Mouse (Mus musculus): ENCODE data around the gene Syk.

Syk gene

DNA sequence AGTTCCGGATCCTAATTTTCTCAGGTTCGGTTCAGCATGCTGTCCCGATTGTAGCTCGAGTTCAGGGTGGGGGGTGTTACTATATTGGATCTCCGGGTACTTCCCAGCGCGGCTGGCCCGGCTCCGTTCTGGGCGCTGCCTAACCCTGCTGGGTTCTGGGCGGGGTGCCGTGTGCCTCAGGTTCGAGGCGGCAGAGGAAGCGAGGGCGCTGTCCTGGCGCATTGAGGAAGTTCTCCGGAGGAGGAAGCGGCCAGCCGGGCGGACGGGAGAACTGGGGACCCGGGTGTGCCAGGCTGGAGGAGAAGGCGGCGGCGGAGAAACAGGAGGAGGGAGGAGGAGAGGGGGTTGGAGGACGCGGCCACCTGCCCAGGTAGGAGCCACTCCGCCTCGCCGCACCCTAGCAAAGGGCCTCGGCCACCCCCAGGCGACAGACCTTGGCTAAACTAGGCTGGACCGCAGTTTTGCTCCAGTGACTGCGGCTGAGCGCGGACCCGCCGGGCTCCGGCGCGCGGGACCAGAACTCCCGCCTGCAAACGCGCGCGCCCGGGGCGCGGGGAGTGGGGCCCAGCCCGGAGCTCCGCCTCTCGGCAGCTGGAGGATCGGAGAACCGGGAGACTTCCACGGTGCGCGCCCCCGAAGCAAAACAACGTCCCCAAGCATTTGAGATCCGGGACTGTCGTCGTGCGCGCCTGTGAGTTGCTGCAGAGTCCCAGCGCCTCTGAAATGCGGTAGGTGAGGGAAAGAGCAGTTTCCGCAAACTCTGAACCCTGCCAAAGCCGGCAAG is at the start of gene Syk:
Syk (plus strand) TSS at position 296 of the 784 bp plus-strand sequence.
- peak in 1 of 2 experiments; percentile 45 for DNase-seq (ENCODE audit: low spot score in 2 of 2)

DNA sequence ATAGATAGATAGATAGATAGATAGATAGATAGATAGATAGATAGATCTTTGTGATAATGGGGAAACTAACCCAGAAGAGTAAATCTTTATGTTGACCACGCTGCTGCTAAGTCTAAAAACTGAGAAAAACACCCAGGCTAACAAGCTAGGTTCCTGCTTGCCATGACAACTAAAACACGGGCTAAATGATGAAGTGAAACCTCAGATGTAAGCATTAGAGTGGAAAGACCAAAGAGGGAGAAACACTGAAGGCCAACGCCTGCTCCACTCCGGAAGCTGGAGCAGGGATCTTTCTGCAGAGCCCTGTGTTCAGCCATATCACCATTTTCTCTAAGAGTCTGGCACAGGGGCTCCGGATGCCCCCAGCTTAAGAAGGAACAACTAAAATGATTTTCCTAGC is 49.3 kb upstream of the Syk start:
- DNase-seq (ENCODE audit: low spot score in 2 of 2): no peak

GRCm38 (mm10) chr13:52535542-52535941 is 47.4 kb upstream of the Syk start:
- DNase-seq (ENCODE audit: low spot score in 2 of 2): peak in 1 of 2 experiments; percentile 78

DNA sequence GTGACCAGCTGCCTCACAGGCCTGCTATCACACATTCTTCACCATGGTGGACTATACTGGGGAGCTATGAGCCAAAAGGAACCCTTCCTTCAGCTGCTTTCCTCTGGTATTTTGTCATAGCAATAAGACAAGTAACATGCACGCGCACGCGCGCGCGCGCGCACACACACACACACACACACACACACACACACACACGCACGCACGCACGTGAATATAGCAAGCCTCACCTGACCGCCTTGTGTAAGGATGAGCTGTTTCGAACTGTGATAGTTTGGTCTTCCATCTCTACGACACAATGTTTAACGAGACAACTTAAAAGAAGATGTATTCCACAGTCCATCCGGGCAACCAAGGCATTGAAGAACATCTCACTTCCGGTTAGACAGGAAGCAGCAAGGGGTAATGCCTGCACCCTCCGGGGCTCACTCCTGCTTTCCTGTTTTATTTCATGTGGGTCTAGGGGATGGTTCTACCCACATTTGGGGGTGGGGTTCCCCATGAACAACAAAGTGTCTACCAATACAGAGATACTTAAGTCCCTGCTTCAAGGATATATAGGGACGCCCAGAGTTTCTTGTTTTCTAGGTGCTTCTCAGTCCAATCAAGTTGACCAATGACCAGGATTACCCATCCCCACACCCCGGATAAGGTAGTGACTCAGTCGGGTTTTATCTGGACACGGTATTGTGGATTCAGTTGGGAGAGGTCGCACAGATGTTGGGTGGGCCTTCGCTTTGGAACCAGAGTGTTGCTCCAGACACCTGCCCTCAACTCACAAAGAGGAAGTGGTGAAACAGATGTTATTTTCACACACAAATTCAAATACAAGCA is 45.0 kb upstream of the Syk start:
- DNase-seq (ENCODE audit: low spot score in 2 of 2): no peak

DNA sequence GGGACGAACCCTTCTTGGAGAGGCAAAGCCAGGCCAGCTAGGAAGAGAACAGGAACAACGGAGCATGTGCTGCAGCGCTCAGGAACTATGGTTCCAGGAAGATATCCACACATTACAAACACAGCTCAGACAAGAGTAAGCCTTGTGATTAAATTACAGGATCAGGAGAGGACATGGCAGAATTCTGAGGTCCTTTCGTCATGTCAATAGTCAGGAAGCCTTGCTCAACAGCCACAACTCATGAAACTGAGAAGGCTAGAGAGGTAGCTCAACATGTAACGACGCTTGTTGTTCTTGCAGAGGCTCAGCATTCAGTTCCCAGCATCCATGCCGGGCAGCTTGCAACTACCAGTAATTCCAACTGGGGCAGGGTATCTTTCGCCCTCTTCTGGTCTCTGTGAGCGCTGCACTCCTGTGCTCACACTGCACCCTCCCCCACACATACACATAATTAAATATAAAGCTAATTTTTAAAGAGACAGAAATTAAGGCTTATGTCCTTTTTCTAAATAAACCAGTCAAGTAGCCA is 44.3 kb upstream of the Syk start:
- DNase-seq (ENCODE audit: low spot score in 2 of 2): no peak

DNA sequence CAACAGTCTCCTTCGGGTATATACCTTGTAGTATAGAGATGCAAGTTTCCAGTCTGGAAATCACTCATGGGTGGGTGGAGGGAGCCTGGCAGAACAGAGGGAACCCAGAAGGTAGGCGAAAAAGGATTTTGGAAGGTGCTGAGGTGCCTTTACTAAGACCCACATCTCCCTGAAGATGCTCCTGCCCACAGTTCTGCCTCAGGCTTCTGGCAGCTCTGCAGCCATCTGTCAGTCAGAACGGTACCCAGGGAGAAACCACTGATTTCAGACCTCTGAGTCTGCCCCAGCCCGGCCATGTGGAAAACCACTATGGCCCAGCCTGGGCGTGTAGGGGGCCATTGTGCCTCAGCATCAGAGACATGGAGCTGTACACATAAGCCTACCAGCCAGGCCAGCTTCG is 43.5 kb upstream of the Syk start:
- no peak for DNase-seq (ENCODE audit: low spot score in 2 of 2)

- DNase-seq (ENCODE audit: low spot score in 2 of 2): no peak
Measured at GRCm38 (mm10) chr13:52541385-52542035, 41.5 kb upstream of the Syk start.

DNA sequence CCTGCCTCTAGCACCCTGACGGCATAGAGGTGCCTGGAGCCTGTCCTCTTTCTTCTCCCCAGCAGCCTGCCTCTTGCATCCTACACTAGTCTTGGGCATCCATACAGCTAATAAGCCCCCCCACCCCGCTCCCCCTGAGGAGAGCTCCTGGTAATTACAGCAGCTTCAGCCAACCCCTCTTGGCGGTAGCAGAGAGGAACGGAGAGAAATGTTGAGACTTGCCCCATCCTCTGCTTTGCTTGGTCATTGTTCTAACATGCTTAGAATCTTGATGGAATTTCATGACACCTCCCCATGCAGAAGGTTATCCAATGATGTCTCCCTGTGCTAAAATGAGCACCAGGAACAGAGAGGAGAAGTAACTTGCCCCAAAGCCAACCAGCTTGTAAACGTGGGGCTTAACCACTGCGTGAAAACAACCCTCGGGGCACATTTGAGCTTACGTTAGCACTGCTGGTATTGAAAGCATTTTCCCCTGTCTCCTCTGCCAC is 40.9 kb upstream of the Syk start:
- DNase-seq (ENCODE audit: low spot score in 2 of 2): no peak

DNA sequence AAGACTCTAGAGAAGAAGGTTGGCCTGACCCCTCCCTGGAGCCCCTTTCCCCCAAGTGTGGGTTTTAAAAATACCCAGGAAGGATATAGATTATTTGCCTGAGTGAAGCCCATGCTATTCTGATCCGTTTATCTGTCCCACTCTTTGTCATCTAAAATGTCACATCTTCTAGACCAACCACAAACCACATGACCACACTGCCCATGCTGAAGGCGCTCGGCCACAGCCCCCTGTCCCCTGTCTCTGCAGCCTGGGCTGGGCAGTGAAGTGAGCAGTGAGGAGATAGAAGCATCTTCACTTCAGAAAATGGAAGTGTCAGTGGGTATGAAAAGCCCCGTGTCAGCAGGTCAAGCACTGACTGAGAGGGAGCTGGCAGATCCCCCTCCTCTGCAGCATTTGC is 40.3 kb upstream of the Syk start:
- DNase-seq (ENCODE audit: low spot score in 2 of 2): no peak

- no peak for DNase-seq (ENCODE audit: low spot score in 2 of 2)
Measured at GRCm38 (mm10) chr13:52546288-52546687, 36.7 kb upstream of the Syk start.

GRCm38 (mm10) chr13:52550690-52551193 is 32.2 kb upstream of the Syk start:
- no peak for DNase-seq (ENCODE audit: low spot score in 2 of 2)

DNA sequence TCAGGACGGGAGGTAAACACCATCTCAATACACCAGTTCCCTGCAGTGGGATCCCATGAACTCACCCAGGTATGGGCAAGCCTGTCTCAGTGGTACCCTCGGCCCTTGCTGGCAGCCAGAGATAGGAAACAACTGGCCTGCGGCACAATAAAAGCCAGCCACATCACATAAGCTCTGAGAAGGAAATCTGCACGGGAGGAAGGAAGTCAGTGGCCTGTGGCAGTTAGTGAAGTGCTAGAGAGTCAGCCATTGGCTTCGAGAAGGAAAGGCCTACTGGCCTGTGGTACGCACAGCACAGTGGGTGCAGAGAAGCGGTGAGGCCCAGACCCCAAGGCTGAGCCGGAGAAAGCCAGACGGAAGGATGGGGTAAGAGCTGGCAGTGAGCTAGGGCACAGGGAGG is 31.7 kb upstream of the Syk start:
- DNase-seq (ENCODE audit: low spot score in 2 of 2): no peak

GRCm38 (mm10) chr13:52552822-52553477 is 30.0 kb upstream of the Syk start:
- no peak for DNase-seq (ENCODE audit: low spot score in 2 of 2)

- no peak for DNase-seq (ENCODE audit: low spot score in 2 of 2)
Measured at GRCm38 (mm10) chr13:52554722-52555121, 28.3 kb upstream of the Syk start.

DNA sequence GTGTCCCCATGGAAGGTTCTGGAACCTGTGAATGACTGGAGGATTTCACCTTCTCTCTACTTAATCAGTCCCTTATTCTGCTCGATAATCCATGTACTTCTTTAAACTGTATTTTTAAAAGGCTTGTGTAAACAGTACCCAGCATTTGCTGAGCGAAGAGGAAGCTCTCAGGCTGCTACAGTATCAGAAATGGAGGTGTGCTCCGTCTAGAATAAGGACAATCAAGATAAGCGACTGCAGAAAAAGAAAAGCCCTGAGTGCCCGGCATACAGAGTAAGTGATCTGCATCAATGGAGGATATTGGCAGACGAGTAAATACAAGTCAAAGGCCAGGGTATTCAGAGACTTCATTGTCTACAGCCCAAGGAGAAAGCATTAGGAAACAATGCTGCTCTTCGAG is 25.6 kb upstream of the Syk start:
- no peak for DNase-seq (ENCODE audit: low spot score in 2 of 2)

GRCm38 (mm10) chr13:52561367-52562165 is 21.4 kb upstream of the Syk start:
- DNase-seq (ENCODE audit: low spot score in 2 of 2): no peak

- no peak for DNase-seq (ENCODE audit: low spot score in 2 of 2)
Measured at GRCm38 (mm10) chr13:52562166-52562571, 20.8 kb upstream of the Syk start.

- DNase-seq (ENCODE audit: low spot score in 2 of 2): peak in 1 of 2 experiments; percentile 19
Measured at GRCm38 (mm10) chr13:52565103-52565739, 17.8 kb upstream of the Syk start.

- DNase-seq (ENCODE audit: low spot score in 2 of 2): no peak
Measured at GRCm38 (mm10) chr13:52566188-52566760, 16.7 kb upstream of the Syk start.

DNA sequence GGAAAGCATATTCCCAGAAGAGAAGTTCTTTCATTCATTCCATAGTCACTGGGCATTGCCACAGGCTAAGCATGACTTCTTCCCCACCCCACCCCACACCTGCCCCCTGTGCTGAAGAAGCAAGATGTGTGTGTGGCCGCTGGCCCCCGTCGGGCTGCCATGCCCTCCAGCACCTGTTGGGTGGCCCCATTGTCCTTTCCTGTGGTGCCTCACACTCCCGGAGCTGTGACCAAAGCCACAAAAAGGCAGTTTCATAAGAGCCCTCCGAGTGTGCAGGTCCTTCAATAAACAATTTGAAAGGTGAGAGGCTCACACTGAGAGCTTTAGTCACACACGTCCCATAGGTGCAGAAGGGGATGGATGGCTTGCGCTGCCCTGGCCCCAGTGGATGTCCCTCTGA is 16.2 kb upstream of the Syk start:
- no peak for DNase-seq (ENCODE audit: low spot score in 2 of 2)
